Mouse (Mus musculus): Measurements from ENCODE around the gene Cnnm2.

Gene Cnnm2

DNA sequence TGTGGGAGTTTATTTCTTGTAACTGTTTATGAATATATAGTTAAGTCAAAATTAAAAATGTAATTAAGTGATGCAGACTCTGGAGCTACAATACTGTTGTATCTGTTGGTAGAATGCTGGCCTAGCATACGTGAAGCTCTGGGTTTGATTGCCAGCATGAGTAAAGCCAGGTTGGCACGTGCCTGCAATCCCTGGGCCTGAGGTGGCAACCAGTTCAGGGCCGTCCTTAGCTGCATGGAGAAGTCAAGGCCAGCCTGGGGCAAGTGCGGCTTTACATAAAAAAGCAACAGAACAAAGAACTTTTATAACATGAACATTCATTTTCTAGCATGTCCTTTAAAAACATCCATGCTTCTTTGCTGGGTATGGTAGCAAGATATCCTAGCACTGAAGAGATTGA is 79.6 kb downstream of the Cnnm2 start:
- in situ Hi-C loops (cut with MseI, MboI), result no loop called here

- in situ Hi-C loops (cut with MseI, MboI), result no loop called here
Measured at GRCm38 (mm10) chr19:46843030-46843429, 81.6 kb downstream of the Cnnm2 start.

- in situ Hi-C loops (cut with MseI, MboI), result no loop called here
Measured at GRCm38 (mm10) chr19:46846056-46846455, 84.7 kb downstream of the Cnnm2 start.

- in situ Hi-C loops (cut with MseI, MboI), result no loop called here
Measured at GRCm38 (mm10) chr19:46846459-46846858, 85.1 kb downstream of the Cnnm2 start.

DNA sequence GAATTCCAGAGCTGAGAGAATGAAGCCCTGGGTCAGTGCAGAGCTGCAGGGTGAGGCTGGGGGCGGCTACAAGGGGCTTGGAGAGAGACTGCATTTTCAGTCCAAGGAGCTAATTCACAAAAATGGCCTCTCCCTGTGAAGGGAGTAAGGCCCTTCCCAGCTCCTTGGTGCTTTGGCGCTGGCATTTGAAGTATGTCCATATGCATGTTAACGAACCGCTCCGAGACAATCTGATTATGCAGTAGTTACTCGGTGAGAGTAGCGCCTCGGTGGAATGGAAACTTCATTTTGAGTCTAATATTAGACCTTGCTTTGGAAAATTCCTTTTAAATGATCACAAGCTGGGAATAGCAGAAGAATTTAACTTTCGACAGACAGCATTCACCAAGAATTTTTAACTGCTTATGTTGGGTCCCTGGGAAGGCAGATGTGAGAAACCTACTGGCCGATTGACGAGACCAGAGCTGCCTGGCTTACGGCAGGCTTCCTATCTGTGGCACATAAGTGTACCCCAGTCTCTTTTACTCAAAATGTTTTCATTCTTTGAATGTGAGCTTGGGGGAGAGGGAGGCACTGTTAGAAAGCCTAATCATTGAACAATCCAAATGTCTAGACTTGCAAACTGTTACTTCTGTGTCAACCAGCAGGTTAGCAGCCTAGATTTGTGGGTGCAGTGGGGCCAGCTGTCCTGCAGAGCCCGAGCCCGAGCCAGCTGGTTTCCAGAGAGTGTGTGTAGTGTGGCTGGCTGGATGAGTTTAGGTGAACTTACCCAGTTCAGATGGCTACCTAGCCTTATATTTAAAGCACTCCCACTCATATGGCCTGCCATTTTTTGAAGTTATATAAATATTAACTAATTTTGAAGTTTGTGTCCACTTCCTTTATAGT is 87.2 kb downstream of the Cnnm2 start:
- in situ Hi-C loops (cut with MseI, MboI), result no loop called here

- in situ Hi-C loops (cut with MseI, MboI), result no loop called here
Measured at GRCm38 (mm10) chr19:46849443-46849997, 88.1 kb downstream of the Cnnm2 start.

DNA sequence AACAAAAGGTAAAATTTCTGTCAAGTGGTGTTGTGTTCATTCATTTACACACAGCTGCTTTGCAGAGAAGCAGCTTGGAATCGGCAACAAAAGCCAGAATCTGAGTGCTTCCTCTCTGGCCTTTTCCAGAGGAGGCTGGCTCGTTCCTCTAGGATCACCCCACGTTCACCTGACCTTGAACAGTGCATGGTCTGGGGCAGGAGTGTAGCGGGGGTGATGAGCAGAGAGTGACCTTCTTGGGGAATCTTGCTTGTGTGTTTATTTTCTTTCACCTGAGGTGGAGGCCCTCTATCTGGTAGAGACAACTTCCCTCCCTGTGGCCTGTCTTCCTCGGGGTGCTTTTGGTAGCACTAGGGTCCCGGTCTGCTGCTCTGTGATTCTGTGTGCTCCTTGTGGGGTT is 94.8 kb downstream of the Cnnm2 start:
- in situ Hi-C loops (cut with MseI, MboI), result no loop called here

- in situ Hi-C loops (cut with MseI, MboI), result no loop called here
Measured at GRCm38 (mm10) chr19:46856780-46857179, 95.4 kb downstream of the Cnnm2 start.

DNA sequence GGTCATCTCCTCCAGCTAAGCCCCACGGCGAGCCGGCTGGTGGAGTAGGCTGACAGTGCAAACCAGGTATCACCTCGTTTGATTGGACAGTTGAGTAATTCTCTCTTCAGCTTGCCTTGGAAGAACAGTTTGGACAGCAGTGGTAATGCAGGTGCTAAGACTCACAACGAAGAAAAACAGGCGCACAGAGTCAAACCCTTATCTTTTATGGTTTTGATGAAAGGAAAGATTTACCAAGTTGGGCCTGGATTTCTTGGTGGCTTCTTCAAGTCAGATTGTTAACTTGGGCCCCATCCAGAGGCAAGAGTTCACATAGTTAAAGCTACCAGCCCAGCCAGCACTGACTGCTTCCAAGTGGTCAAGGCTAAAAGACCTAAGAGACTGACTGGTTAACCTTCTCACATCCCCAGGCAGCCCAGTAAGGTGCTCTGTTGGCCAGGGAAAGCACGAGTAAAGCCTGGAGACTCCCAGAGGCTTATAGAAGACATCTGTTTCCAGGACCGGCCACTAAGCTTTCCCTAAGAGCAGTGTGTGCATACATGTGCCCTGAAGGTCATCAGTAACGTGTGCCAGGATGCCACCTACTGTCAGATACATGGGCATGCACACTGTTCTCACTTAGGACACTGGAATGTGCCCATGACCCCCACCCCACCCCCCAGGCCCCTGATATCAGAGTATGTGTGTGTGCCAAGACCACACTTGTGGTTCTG is 96.0 kb downstream of the Cnnm2 start:
- in situ Hi-C loops (cut with MseI, MboI), result no loop called here

GRCm38 (mm10) chr19:46858200-46858599 is 96.8 kb downstream of the Cnnm2 start:
- in situ Hi-C loops (cut with MseI, MboI), result no loop called here

- in situ Hi-C loops (cut with MseI, MboI), result no loop called here
Measured at GRCm38 (mm10) chr19:46862556-46862955, 101.2 kb downstream of the Cnnm2 start.

DNA sequence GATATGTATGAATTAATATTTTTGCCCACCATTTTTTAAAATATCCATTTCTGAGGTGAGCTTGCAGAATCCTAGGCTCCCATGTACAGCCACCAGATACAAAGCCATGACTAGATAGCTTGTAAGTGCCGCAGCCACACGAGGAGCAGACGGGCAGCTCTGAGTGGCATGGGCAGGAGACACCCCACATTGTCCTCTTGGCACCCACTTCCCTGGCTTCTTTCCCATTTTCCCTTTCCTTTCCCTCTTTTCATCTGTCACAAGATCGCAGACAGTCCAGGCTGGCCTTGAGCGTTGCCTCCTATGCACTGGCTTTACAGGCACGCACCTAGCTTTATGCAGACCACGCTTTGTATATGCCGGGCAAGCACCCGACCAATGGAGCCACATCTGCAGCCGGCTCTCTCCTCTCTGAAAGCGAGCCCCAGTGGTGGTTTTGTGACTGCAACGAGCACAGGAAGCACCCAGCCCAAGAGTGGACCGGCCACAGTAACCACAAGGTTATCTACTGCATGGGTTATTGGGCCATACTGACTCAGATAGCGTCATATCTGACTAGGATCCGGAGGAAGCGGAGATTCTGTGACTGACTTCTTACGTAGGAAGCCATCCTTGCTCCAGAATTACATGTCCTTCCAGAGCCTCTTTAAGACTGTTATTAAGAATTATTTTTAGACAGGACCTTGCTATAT is 102.0 kb downstream of the Cnnm2 start:
- in situ Hi-C loops (cut with MseI, MboI), result no loop called here

DNA sequence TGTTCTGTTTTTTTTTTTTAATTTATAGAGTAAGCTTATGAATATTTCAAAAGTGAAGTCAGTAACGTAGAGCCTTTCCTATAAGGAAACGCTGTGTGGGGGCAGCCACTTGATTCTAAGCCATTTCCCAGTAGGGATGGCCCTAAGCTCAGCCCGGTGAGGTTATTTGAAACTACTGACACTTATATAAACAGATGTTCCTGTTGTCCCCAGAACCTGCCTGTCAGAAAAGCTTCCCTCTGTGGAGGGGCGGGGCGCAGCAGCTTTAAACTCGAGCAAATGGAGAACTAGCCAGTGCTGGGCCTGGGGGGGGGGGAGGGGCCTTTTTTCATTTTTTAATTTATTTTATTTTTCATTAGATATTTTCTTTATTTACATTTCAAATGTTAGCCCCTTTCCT is 102.7 kb downstream of the Cnnm2 start:
- in situ Hi-C loops (cut with MseI, MboI), result no loop called here

DNA sequence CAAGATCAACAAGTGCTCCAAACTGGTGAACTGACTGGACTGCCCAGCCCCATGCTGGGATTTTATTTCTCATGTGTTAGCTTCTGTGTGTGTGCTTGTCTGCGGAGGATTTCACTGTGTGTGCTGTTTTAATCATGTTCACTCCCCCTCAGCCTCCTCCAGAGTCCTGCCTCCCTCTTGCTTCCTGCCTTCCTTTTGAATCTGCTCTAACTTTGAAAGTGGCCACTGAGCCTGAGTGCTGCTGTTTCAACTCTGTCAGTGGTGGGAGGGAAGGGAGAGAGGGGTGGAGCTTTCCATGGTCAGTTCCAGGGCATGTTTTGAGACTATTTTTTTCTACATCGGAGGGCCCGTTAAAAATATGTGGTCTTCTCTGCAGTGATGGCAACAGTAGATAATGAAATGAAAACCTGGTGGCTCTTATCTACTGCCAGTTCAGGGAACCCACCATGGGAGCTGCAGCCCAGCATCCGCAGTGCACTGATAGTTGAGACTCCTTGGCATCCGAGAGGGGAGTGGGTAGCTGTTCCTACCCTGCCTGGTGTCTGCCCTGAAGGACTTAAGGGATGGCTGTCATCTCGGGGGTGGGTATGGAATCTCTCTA is 103.4 kb downstream of the Cnnm2 start:
- in situ Hi-C loops (cut with MseI, MboI), result loop anchor here (5.0 kb wide), 2 partner anchors 103 to 188 kb away; partner anchors contain the start of gene Cnnm2 (in 2 of the 2)

- in situ Hi-C loops (cut with MseI, MboI), result loop anchor here (5.0 kb wide), 2 partner anchors 103 to 188 kb away; partner anchors contain the start of gene Cnnm2 (in 2 of the 2)
Measured at GRCm38 (mm10) chr19:46865381-46865780, 104.0 kb downstream of the Cnnm2 start.

DNA sequence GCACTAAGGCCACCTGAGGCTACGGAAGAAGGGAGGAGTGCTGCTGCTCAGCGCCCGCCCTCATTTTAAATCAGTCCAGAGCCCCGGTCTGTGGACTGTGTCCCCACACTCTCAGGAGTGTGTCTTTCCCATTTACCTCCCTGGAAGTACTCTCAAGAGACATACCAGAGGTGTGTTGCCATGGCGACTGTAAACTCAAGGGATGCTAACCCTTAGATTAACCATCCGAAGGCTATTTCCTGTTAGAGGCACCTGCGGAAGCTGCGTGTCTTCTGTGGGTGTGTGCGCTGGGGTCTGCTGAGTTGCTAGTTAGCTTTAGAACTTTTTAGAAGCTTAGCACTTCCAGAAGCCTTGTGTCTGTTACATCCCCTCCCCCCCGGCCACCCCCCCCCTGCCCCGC is 107.7 kb downstream of the Cnnm2 start:
- in situ Hi-C loops (cut with MseI, MboI), result loop anchor here (5.0 kb wide), 2 partner anchors 107 to 192 kb away; partner anchors contain the start of gene Cnnm2 (in 2 of the 2)

- in situ Hi-C loops (cut with MseI, MboI), result loop anchor here (5.0 kb wide), 2 partner anchors 107 to 192 kb away; partner anchors contain the start of gene Cnnm2 (in 2 of the 2)
Measured at GRCm38 (mm10) chr19:46869526-46869925, 108.1 kb downstream of the Cnnm2 start.

DNA sequence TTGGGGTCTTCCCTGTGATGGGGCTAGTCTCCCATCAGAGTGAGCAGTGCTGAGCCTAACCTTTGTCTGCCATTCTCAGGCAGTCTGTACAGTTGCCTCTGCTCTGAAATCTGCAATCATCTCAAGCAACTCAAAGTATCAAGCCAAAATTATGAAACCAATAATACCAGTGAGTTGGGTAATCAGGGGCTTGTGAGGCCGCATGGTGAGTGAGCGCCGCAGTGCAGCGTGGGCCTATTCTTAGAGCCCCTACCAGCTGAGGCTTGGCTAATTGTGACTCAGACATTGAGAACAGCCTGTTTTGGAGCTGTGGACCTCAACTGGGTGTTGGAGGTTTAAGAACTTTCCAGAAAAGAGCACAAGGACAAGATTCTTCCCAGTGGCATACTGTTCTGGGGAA is 109.7 kb downstream of the Cnnm2 start:
- in situ Hi-C loops (cut with MseI, MboI), result no loop called here

DNA sequence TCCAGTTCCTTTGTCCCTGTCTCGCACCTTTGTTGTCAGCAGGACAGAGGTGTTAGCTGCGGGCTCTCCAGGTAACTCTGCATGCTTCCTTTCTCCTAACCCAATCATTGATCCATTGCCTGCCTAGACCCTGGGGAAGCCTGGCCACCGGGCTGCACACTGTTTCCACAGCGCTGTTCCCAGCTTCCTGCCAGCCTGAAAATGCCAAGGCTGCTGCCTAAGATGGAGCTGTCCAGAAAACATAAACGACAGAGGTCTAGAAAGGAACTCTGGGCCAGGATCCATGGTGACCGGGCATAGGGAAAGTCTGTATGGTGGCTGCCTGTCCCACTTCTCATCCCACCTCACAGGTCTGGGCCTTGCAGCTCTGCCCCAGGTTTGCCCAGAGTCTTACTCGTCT is 110.3 kb downstream of the Cnnm2 start:
- in situ Hi-C loops (cut with MseI, MboI), result no loop called here

DNA sequence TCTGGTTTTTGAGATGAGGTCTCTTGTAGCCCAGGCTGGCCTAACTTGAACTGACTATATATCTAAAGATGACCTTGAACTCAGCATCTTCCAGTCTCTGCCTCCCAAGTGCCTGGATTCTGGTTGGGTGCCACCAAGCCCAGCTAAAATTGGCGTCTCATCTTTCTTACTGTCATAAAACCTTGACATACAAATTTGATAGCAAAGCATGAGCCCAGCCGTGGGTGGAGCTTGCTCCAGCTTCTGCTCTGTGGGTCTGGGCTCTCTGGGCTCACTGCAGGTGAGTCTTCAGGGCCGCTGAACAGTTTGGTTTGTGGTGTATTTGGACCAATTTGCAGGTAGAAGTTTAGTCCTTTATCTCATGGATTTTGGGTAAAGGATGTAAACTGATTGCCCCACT is 112.5 kb downstream of the Cnnm2 start:
- in situ Hi-C loops (cut with MseI, MboI), result no loop called here

DNA sequence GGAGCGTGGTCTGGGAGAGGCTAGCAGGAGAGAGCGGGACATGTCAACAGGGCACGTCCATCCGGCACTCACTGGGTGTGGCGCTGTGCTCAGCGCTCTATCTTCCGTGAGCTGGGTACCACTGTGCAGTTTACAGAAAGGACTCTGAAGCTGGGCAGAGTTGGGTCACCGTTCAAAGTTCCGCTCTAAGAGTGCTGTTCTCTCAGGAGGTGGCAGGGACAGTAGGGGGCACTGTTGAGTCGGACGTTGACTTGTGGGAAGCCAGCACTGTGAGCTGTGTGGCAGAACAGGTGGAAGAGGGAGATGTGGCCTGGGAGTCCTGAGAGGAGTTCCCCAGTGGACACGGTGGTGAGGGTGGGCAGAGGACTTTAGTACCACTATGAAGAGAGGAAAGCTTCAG is 114.4 kb downstream of the Cnnm2 start:
- in situ Hi-C loops (cut with MseI, MboI), result loop anchor here in 1 of 2 experiments (5.0 kb wide), 1 partner anchor 117 kb away; no protein-coding TSS in a partner anchor

Measured in mouse trophoblast stem cell (cell line).